Mouse (Mus musculus) adrenal gland, postnatal 36 days (tissue): ENCODE data around the gene Cntf. TPM values are rescaled to one million over a fixed set of nuclear protein-coding genes. Genes with fewer than 3 reads are reported as not detected.

Experiments
- DNase-seq, 2 experiments: peaks; one replicate each; pipeline ENCODE4 v3.0.0; 2021; ENCODE audit warnings: mixed read lengths in 1 of 2
- long read RNA-seq, 2 experiments: library from polyadenylated mRNA; stranded (forward); transcript quantifications; one replicate each; pipeline ENCODE4 v2.0.0; 2021; ENCODE audit warnings: borderline sequencing depth in 2 of 2
- total RNA-seq, 2 experiments: library from RNA; stranded (reverse); gene quantifications; 2 replicates each; pipeline ENCODE4 v1.2.3; 2021

Gene Cntf
- 1 to 10 TPM; 1.6 to 2.8 TPM for total RNA-seq
- long read RNA-seq, experiment 1, partial matches to known transcripts = 0 of 1 reads
- long read RNA-seq, experiment 1, other reads (novel, unspliced or antisense) = 0 of 1 reads
- long read RNA-seq, experiment 2 = 0 reads

DNA sequence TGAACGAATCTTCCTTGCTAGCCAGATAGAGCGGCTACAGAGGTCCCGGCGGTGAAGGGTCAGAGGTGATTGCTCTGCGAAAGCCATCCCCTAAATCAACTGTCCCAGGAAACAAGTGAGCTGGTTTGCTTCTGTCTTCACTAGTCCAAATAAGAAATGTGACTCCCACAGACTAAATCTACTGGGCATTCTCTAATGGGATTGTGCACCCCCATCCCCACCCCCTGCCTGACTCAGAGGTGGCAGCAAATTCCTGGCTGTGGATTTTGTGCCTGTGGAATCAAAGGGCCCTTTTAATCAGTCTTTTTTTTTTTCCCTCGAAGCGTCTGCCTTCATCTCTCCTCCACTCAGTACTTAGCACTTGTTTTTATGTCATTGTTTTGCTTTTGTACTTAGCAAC lies at the start of gene Cntf:
Gene Cntf (minus strand): TSS at position 325 of the 400 bp plus-strand sequence.
- DNase-seq = no peak

DNA sequence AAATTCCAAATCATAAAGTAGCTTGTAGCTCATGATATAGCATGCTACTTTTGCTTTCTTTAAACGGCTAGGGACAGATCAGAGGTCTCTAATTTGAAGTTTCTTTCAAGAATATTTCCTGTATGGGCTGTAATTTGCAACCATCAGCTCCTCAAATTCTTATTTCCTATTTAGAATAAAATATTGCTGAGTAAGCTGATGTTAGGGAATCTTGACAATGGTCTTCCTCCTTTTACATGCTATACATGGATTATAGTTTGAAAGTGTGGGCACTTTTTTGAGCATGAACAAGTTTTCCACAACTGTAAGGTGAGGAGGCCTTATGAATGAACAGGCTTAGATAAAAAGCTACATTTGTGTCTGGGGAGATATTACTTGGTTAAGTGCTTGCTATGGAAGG lies 48.5 kb upstream of the Cntf start:
- DNase-seq = no peak

DNA sequence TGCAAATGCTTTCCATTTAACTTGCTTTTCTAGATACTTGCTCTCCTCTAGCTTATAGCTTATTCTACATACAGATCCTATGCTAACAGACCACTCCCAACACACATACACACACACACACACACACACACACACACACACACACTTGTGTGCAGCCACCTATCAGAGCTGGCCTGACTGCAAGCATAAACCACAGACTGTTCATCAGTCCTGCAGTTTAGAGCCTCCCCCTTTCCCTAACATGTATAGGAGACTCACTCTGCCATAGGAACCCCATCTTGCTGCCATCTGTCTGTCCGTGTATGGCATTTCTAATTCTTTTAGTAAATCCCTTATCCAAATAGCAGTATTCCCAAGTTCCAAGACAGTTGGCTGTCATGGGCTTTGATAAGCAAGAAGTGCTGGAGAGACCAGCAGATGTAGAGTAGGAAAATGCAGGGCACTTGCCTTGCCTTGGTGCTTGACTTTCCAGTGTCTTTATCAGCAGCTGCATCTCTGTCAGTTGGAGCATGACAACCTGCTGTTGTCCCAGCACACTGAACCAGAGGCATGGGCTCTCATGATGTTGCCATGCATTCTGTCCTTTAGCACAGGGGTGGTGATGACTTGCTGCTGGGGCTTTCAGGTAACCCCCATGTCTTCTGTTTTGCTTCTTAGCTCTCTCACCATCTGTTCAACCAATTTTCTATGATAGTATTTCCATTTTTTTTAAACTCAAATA lies 47.4 kb upstream of the Cntf start:
- no peak for DNase-seq

DNA sequence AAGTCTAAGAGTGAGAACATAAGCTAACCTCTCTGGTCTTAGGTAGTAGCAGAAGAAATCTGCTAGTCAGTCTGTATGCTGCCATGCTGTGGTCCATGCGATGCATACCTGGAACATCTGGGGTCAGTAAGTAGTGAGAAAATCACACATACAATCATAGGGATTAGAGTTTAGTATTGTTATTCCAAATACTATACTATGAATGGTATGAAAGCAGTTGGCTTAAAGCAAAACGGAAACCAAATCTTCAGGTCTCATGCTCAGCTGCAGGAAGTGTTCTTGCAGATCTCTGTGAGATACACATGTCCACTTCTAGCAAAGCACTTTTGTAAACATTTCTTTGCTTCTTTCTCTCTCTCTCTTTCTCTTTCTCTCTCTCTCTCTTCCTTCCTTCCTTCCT lies 40.8 kb upstream of the Cntf start:
- DNase-seq = no peak

DNA sequence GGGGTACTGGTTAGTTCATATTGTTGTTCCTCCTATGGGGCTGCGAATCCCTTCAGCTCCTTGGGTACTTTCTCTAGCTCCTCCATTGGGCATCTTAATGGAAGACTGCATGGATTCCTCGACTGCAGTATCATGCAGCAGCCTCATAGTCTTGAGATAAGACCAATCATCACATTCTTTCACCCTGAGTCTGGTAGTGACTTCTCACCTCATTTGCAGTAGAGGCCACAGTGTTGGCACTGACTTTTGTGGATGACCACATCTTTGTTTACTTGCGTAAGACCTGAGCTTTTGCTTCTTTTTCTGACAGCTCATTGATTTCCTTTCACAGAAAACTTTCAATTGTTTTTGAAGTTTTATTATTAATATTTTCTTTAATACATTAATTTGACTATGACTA lies 40.3 kb upstream of the Cntf start:
- no peak for DNase-seq

DNA sequence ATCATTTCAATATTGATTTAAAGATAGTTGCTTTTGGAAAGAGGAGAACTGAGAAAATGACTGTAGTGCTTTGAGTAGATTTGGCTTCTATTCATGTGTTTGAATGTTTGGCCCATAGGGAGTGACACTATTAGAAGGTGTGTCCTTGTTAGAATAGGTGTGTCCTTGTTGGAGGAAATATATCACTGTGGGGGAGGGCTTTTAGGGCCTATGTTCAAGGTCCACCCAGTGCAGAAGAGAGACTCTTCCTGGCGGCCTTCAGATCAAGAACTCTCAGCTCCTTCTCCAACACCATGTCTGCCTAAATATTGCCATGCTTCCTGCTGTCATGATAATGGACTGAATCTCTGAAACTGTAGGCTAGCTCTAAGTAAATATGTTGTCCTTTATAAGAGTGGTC lies 38.8 kb upstream of the Cntf start:
- no peak for DNase-seq

DNA sequence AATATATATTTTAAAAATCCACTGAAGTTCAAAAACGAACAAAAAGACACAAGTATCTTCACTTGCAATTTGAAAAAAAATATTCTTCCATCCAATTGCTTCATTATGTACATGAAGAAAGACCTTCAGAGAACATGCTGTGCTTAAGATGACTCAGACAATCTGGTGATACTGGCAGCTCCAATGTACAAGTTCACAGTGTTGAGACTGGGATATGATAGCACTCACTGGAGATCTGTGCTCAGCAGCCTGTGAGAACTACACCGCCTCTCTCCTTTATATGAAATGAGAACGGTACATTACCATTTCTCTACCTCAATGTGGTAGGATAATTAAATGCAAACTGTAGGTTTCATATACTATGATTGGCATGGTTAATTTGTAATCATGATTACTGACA lies 37.4 kb upstream of the Cntf start:
- peak in 1 of 2 experiments; percentile 18 for DNase-seq

DNA sequence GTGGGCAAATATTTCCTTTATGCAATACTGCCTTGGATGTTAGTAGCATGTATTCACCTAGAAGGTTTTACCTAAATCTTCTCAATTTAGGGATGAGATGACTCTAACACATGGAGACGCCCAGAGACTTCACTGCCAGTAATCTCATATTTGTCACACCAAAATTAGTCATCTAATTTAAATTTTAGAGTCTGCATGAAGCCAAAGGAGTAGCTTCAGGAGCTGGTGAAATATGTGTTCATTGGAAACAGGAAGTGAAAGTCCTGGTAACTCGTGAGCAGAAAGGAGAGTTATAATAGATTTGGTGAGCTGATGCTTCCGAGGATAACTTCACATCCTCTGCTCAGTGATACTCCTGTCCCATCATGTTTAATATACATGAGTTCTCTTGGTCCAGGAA lies 35.6 kb upstream of the Cntf start:
- DNase-seq = no peak

DNA sequence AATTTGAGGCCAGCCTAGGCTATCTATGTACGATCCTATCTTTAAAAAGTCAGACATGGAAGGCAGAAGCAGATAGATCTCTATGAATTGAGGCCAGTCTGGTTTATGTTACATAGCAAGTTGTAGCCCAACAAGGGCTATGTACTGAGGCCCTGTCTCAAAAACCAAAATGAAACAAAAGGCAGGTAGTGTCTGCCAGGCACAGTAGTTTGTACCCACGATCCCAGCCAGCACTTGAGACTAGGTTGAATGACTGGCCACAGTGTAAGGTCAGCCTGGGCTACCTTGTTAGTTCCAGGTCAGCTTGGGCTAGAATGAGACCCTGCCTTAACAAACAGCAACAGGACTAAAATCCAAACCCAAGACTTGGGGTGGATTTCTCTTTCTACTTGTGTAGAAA lies 35.2 kb upstream of the Cntf start:
- DNase-seq = no peak

DNA sequence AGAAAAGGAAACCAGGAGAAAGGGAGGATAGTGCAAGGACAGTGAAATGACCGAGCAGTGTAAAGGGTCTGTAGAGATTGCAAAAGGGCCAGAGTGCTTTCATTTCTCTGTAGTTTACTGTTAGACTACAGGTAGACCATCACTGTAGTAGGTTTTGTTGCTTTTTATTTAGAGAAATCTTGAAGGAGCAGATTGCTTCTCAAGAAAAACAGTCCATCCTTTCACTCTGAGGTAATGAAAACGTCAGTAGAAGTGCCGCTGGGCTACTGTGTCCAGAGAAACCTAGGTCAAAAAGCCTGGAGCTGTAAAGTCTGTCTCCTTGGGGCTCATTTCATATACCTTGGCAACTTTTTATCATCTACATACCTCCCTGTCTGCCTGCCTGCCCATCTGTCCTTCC lies 33.6 kb upstream of the Cntf start:
- DNase-seq = no peak

DNA sequence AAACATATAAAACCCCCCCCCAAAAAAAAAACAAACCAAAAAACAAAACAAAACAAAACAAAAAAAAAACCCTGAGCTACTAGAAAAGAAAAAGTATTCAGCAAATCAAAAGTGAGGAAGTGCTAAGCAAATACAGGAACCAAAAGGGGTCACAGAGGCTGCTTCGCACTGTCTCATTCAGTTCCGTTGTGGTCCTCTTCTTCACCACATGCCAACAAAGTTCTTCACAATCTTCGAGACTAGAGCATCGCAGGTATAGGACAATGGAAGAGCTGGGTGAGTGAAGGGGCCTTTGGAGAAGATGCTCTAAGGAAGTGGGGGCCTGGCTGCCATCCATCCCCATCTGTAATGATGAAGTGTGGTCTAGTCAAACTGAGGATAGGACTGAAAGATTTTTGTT lies 33.0 kb upstream of the Cntf start:
- DNase-seq = no peak

DNA sequence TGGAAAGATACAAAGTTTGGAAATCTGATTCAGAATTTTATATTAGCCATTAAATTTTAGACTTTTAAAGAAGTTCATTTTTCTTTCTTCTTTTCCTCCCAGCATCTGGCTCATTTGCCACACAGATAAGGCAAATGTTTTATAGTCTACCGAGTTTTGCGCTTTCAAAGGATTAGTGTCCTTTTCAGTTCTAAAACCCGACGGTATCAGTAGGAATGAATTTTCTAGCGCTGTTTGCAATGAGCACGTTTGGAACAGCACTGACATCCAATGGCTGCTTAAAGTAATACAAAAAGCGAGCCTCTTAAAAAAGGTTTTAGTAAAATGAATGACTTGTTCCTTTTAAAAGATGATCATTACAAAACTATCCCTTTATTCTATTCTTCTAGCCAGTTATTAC lies 31.6 kb upstream of the Cntf start:
- DNase-seq = peak in 1 of 2 experiments; percentile 24

DNA sequence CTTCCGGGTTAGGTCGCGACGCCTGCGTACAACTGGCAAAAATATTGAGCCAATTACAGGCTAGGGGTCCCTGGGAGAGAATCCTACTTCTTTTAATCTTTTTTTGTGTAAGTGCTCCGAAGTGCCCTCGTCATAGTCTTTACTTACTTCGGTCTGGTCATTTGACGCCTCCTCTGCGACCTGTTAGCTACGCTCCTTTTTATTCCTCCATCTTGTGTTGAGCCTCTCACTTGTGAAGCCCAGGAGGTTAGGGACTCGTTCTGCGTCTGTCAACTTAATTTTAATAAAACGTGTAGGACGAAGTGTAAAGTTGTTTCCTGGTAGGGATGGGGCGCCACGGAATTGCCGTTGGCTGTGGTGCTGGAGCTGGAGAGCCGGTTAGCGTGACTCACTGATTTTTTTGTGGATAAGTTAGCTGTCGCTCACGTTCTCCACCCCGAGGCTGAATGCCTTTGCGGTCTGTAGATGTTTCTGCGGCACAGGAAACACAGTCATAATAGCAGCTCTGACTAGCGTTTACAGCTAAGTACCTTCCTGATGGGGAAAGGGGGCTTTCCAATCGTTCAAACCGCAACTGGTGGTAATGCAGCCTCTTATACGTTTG lies 31.0 kb upstream of the Cntf start:
- DNase-seq = peak; percentile 72

DNA sequence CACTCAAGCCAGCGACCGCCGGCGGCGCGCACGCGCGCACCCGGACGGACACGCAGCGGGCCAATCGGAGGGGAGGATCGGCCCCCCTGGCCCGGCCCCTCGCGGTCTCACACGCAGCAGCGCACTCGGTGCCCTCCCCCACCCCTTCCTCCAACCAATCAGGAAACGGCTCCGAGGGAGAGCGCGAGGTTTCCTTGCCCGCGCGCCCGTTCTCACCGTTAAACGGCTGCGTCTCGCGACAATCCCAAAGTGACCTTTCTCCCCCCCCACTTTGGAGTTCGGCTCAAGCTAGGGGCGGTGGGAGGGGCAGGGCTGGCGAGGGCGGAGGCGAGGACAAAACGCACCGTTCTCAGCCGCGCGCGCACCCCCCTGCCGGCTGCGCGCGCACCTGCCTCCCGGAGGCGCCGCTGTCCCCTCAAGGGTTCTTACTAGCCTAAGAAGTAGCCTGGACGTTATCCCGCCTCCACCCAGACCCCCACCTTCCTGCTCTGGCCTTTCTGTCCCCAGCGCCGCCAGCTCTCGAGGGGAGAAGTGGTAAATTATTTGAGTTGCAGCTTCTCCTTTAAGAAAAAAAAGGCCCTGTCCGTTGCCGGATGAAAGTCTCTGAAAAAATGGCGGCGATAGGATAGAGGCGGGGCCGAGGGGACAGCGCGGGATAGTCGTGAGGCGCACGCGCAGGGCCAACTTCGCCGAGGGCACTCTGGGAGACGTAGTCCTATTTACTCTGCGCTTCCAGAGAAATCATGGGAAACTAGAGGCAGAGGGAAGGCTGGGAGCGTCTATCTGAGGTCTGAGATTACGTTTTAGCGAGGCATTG lies 30.3 kb upstream of the Cntf start, which contains the start of the genes Zfp91 and Lpxn:
Gene Zfp91 (minus strand): TSS at position 616 of the 817 bp plus-strand sequence.
Gene Lpxn (plus strand): TSS at position 683 of the 817 bp plus-strand sequence.
- peak; percentile 97 to 99 for DNase-seq

DNA sequence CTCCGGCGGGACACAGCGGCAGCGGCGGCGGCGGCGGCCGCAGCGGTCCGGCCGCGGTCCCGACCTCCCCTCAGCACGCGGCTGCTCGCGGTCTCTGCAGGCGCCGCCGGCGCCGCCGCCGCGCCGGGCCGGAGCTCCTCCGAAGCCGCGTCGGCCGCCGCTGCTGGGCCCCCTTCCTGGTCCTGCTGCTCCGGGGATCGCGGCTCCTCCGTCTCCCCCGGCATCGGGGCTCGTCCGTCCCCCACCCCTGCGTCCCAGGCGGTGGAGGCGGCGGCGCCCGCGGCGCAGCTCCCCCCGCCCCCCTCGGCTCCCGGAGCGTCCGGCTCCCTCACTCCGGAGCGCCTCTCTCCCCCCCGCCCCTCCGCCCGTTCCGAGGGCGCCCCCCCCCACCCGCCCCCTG lies 29.7 kb upstream of the Cntf start:
- no peak for DNase-seq

DNA sequence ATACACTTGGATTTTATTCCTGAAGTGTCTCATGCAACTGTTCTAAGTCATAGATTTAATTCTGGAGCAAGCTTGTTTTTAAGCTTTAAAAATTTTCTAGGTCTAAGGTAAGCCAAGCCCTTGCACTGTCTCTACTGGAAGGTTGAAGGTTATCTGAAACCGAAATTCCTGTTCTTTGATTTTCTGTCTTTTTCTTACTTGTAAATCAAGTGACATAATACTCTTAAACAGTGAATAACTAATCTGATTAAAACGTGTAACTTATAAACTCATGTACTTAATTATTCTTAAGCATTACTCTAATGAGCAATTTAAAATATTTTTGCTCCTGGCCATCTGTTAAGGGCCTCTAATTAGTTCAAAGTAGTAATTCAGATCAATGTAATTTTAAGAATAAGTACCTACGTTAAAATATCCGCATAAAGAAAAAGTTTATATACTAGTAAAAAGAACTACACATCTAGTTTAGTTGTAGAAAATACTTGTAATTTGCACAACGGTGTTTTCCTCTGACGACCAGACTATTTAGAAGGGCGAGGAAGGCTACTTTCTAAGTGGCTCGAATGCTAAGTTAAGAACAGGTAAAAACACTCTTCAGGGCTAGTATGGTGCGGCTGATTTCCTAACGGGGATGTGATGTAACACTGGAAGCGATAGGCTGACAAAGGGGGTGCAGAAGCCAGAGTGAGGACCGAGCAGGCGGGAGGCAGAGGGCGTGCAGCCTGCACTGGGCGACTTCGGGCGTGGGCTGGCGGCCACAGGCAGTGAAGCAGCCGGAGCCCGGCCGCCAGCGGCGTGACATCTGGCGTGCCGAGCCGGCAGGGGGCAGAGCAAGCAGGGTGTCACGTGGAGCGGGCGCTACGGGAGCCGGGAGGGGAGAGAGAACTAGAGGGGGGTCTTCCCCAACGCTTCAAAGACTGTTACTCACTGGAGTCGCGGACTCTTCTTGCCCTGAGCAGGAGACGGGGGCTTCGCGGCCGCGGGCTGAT lies 28.9 kb upstream of the Cntf start:
- DNase-seq = peak; percentile 97 to 98

DNA sequence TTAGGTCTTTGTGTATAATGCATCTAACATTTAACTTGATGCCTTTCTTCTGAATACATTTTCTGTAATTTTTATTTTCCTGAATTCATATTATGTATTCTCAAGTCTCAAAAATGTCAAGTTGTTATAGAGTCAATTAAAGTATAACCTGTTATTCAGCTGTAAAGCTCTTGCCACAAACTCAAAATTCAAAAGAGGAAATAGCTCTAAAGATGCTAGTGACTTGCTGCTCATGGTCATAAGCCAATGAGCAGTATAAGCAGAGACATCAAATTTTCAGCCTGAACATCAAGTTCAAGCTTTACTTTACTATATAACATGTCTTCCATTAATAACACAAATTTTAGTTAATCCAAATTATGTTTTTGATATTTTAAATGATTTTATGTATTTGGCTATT lies 26.9 kb upstream of the Cntf start:
- no peak for DNase-seq

DNA sequence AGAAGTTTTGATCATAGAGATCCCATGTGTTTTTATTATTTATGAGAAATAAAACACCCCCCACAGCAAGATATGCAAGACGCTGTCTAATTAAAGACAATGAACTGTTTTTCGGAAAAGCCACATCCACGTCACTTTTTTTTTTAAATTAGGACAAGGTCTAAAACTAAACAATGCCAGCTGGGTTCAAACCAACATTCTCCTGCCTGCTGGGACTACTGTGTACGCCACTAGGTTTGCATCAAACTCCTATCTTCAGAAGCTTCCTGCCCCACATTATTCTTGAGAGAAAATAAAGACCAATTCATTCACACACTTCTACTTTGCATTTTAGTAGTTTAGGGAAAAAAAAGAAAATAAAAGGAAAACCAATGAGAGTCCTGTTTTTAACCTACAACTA lies 22.3 kb upstream of the Cntf start:
- DNase-seq = peak in 1 of 2 experiments; percentile 16

DNA sequence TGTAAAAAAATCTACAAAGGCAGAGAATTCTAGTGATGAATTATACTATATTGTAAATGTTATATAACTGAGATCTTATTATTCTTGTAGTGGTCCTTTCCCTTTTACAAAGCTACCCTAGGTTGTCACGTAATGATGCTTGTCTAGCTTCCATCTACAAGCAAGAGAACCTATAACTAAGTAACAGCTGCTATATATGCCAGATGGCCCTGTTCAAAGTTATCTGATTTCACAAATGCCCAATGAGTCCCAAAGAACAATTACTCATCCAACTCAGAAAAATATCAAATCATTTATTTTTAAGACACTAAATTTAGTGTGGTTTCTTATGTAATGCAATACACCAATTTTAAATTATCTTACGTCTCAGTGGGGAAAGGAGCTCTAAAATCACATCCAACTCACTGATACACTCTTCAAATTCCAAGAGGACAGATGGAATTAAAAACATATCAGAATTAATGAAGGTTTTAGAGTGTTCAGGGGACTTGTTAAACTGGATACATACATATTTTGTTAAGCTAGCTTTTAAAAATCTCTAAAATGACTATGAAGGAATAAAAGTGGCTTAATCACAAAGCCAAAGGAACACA lies 21.5 kb upstream of the Cntf start:
- DNase-seq = no peak

DNA sequence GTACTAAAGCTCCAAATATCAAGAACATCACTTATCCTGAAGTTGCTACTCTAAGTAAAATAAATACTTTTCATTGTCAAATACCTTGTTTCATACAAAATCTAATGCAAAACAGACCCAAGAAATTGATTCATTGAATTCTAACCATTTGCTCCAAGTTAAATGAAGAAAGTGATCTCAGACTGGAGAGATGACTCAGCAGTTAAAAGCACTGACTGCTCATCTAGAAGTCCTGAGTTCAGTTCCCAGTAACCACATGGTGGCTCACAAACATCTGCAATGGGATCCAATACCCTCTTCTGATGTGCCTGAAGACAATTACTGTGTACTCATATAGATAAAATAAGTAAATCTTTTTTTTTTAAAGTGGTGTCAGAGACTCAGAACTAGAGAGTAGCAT lies 15.0 kb upstream of the Cntf start:
- DNase-seq = no peak

DNA sequence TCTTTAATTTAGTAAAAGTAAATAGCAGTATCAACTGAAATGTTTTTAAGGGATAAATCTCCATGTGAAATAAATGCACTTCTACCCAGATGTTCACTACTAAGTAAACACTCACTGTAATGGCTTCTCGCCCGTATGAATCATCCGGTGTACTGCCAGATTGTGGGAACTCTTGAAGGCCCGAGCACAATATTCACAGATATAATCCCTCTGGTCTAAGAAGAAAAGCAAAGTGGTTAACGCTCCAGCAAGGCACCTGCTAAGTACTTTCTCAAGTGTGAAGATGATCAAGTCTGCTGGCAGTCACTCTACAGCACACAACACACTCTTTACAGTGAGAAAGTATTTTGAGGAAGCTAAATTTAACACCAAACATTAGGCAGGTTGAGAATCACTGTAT lies 5.5 kb upstream of the Cntf start:
- DNase-seq = peak; percentile 39 to 42
